Mouse (Mus musculus) myocyte (in vitro differentiated cells): ENCODE data around the gene Dqx1.

Experiments used
- CEBPB ChIP-seq: IDR thresholded peaks from 2 replicates; pipeline ENCODE4 v1.6.1; 2011; ENCODE audit warnings: mild to moderate bottlenecking, moderate library complexity; ENCODE audit not compliant: poor library complexity, insufficient read depth, severe bottlenecking
- E2F4 ChIP-seq: IDR thresholded peaks from one replicate; pipeline ENCODE4 v1.6.1; 2011; ENCODE audit warnings: mild to moderate bottlenecking, control low read depth, moderate library complexity; ENCODE audit not compliant: insufficient read depth
- MAX ChIP-seq: IDR thresholded peaks from one replicate; pipeline ENCODE4 v1.6.1; 2011; ENCODE audit warnings: low read depth, mild to moderate bottlenecking, control low read depth
- MYOG ChIP-seq, 3 experiments: IDR thresholded peaks; one replicate each; pipeline ENCODE4 v1.6.1; 2011; ENCODE audit warnings: control low read depth in 2 of 3, low read depth in 2 of 3, mild to moderate bottlenecking in 2 of 3; ENCODE audit not compliant: insufficient read length in 2 of 3, control insufficient read depth in 1 of 3, insufficient read depth in 1 of 3
- POLR2A ChIP-seq: IDR thresholded peaks from one replicate; pipeline ENCODE4 v1.6.1; 2011; ENCODE audit warnings: low read depth, mild to moderate bottlenecking, control low read depth, moderate library complexity; ENCODE audit not compliant: insufficient read length
- SRF ChIP-seq: IDR thresholded peaks from one replicate; pipeline ENCODE4 v1.6.1; 2011; ENCODE audit warnings: low read depth; ENCODE audit not compliant: control insufficient read depth, insufficient read length
- USF1 ChIP-seq: IDR thresholded peaks from one replicate; pipeline ENCODE4 v1.6.1; 2011; ENCODE audit warnings: low read depth, mild to moderate bottlenecking, control low read depth, moderate library complexity

DNA sequence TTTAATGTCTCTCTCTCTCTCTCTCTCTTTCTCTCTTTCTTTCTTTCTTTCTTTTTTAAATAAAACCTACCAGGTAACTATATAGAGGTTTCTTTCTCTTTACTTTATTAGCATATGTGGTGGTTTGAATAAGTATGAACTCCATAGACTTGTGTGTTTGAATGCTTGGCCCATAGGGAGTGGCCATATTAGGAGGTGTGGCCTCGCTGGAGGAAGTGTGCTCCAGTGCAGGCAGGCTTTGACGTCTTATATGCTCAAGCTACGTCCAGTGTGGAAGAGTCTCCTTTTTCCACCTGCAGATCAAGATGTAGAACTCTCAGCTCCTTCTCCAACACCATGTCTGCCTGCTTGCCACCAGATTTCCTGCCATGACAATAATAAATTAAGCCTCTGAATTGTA, 38.6 kb upstream of the Dqx1 start:
- no peak for TF ChIP-seq POLR2A
- TF ChIP-seq SRF, result no peak
- no peak for TF ChIP-seq MAX
- TF ChIP-seq E2F4, result no peak
- no peak for TF ChIP-seq USF1
- TF ChIP-seq CEBPB, result no peak
- no peak for TF ChIP-seq MYOG (IDR thresholded peaks at IDR 0.05; ENCODE audit: control insufficient read depth in 1 of 3, insufficient read depth in 1 of 3, insufficient read length in 2 of 3, low read depth in 2 of 3)
